Mouse (Mus musculus): ENCODE measurements around the gene H2al1j. TPM values are rescaled to one million over a fixed set of nuclear protein-coding genes. Genes with fewer than 3 reads are reported as not detected.

The H2al1j gene
- total RNA-seq, 2 experiments from 2014 or later: not detected

Other genes starting within 250 kb of the H2al1j start
- gene H2al1a, start 28.6 kb upstream of the H2al1j start, total RNA-seq (2021): not detected
- not detected for gene H2al1b, start 25.4 kb upstream of the H2al1j start, total RNA-seq (2021)
- gene H2al1c, start 22.2 kb upstream of the H2al1j start, total RNA-seq (2021): not detected
- gene H2al1d, start 19.0 kb upstream of the H2al1j start, total RNA-seq (2021): not detected
- not detected for gene H2al1e, start 15.9 kb upstream of the H2al1j start, total RNA-seq (2021)
- not detected for gene H2al1f, start 12.7 kb upstream of the H2al1j start, total RNA-seq (2021)
- gene H2al1g, start 9.6 kb upstream of the H2al1j start, total RNA-seq (2021): not detected
- gene H2al1h, start 6.3 kb upstream of the H2al1j start, total RNA-seq (2021): not detected
- gene H2al1i, start 3.2 kb upstream of the H2al1j start, total RNA-seq (2021): not detected